Mouse (Mus musculus) MEL (cell line): ENCODE results near the gene Eef2k. TPM values are rescaled to one million over a fixed set of nuclear protein-coding genes. Genes with fewer than 3 reads are reported as not detected.
A peak's percentile ranks its signal among the peaks of the same experiment; 100 is the strongest.

ENCODE experiments used
- DNase-seq: peaks from one replicate; pipeline ENCODE4 v3.0.0; 2011; ENCODE audit warnings: low read depth, low spot score
- H3K27ac ChIP-seq: 2 replicates; pipeline ENCODE4 v1.5.1; 2012; ENCODE audit warnings: low read depth, mild to moderate bottlenecking, control low read depth, low read length, moderate library complexity; ENCODE audit not compliant: control insufficient read depth
- H3K27me3 ChIP-seq, 2 experiments: fragments of 150-350 bp in 1 of 2; sonication (generic) in 1 of 2; 2 replicates each; pipeline ENCODE4 v1.6.1; 2012; ENCODE audit warnings: low read length in 2 of 2, mild to moderate bottlenecking in 2 of 2, improper control_type of control experiment in 1 of 2, moderate library complexity in 1 of 2; ENCODE audit not compliant: insufficient read depth in 2 of 2, control insufficient read depth in 1 of 2
- H3K36me3 ChIP-seq, 2 experiments: 2 replicates each; pipeline ENCODE4 v1.6.1; 2012 to 2014; ENCODE audit warnings: low read length in 2 of 2, improper control_type of control experiment in 1 of 2, inconsistent platforms in 1 of 2, mild to moderate bottlenecking in 1 of 2; ENCODE audit not compliant: insufficient read depth in 2 of 2, control insufficient read depth in 1 of 2
- H3K4me1 ChIP-seq, 2 experiments: fragments of 150-350 bp in 1 of 2; sonication (generic) in 1 of 2; 2 replicates each; pipeline ENCODE4 v1.6.1; 2012; ENCODE audit warnings: low read length in 2 of 2, improper control_type of control experiment in 1 of 2, mild to moderate bottlenecking in 1 of 2; ENCODE audit not compliant: insufficient read depth in 2 of 2, control insufficient read depth in 1 of 2
- H3K4me3 ChIP-seq, 2 experiments: fragments of 150-350 bp in 1 of 2; sonication (generic) in 1 of 2; 2 replicates each; pipeline ENCODE4 v1.5.1; 2012; ENCODE audit warnings: low read depth in 2 of 2, low read length in 2 of 2, mild to moderate bottlenecking in 2 of 2, moderate library complexity in 2 of 2, control low read depth in 1 of 2, improper control_type of control experiment in 1 of 2; ENCODE audit not compliant: control insufficient read depth in 1 of 2, insufficient read depth in 1 of 2
- H3K79me2 ChIP-seq: 2 replicates; pipeline ENCODE4 v1.6.1; 2012; ENCODE audit warnings: mild to moderate bottlenecking, low read length, moderate library complexity; ENCODE audit not compliant: control insufficient read depth, poor library complexity, insufficient read depth
- H3K9ac ChIP-seq: 2 replicates; pipeline ENCODE4 v1.6.1; 2012; ENCODE audit warnings: low read depth, mild to moderate bottlenecking, control low read depth, low read length, moderate library complexity; ENCODE audit not compliant: control insufficient read depth, poor library complexity, severe bottlenecking
- H3K9me3 ChIP-seq: fragments of 150-350 bp; sonication (generic); replicated peaks from 2 replicates; pipeline ENCODE4 v1.6.1; 2012; ENCODE audit warnings: mild to moderate bottlenecking, low read length, improper control_type of control experiment, moderate library complexity; ENCODE audit not compliant: insufficient read depth
- BHLHE40 ChIP-seq: IDR thresholded peaks from 2 replicates; pipeline ENCODE4 v1.6.1; 2012; ENCODE audit warnings: low read depth, mild to moderate bottlenecking, inconsistent platforms, low read length, improper control_type of control experiment, borderline replicate concordance
- CHD1 ChIP-seq: IDR thresholded peaks from 2 replicates; pipeline ENCODE4 v1.6.1; 2012; ENCODE audit warnings: low read depth, mild to moderate bottlenecking, inconsistent platforms, low read length, improper control_type of control experiment
- CHD2 ChIP-seq: IDR thresholded peaks from 2 replicates; pipeline ENCODE4 v1.6.1; 2011; ENCODE audit warnings: low read length, improper control_type of control experiment
- E2F4 ChIP-seq: IDR thresholded peaks from 2 replicates; pipeline ENCODE4 v1.6.1; 2011; ENCODE audit warnings: low read depth, low read length, improper control_type of control experiment, borderline replicate concordance
- ELF1 ChIP-seq: IDR thresholded peaks from 2 replicates; pipeline ENCODE4 v1.6.1; 2014; ENCODE audit warnings: low read depth, mild to moderate bottlenecking, inconsistent platforms, low read length, improper control_type of control experiment, moderate library complexity
- EP300 ChIP-seq, 2 experiments: IDR thresholded peaks; 2 replicates each; pipeline ENCODE4 v1.6.1; 2011; ENCODE audit warnings: improper control_type of control experiment in 2 of 2, low read length in 2 of 2, low read depth in 1 of 2, mild to moderate bottlenecking in 1 of 2
- ETS1 ChIP-seq: IDR thresholded peaks from 2 replicates; pipeline ENCODE4 v1.6.1; 2012; ENCODE audit warnings: low read depth, mild to moderate bottlenecking, inconsistent platforms, low read length, improper control_type of control experiment, moderate library complexity
- GATA1 ChIP-seq: IDR thresholded peaks from 2 replicates; pipeline ENCODE4 v1.6.1; 2011; ENCODE audit warnings: low read depth, low read length, improper control_type of control experiment
- JUND ChIP-seq: IDR thresholded peaks from 2 replicates; pipeline ENCODE4 v1.6.1; 2011; ENCODE audit warnings: low read depth, mild to moderate bottlenecking, improper control_type of control experiment, low read length
- KAT2A ChIP-seq: conservative IDR thresholded peaks from 2 replicates; pipeline ENCODE4 v1.6.1; 2012; ENCODE audit warnings: low read depth, low read length, improper control_type of control experiment, inconsistent platforms
- MAFK ChIP-seq: IDR thresholded peaks from 2 replicates; pipeline ENCODE4 v1.6.1; 2011; ENCODE audit warnings: low read depth, mild to moderate bottlenecking, low read length, improper control_type of control experiment, borderline replicate concordance
- MAX ChIP-seq: IDR thresholded peaks from 2 replicates; pipeline ENCODE4 v1.6.1; 2011; ENCODE audit warnings: low read length, improper control_type of control experiment
- MAZ ChIP-seq: IDR thresholded peaks from 2 replicates; pipeline ENCODE4 v1.6.1; 2012; ENCODE audit warnings: low read depth, mild to moderate bottlenecking, inconsistent platforms, low read length, improper control_type of control experiment
- MEF2A ChIP-seq: IDR thresholded peaks from 2 replicates; pipeline ENCODE4 v1.6.1; 2014; ENCODE audit warnings: low read depth, mild to moderate bottlenecking, inconsistent platforms, low read length, improper control_type of control experiment; ENCODE audit not compliant: poor library complexity, insufficient replicate concordance, severe bottlenecking; ENCODE audit errors: extremely low read depth
- MXI1 ChIP-seq: IDR thresholded peaks from 2 replicates; pipeline ENCODE4 v1.6.1; 2011; ENCODE audit warnings: mild to moderate bottlenecking, low read depth, low read length, improper control_type of control experiment
- MYB ChIP-seq: IDR thresholded peaks from 2 replicates; pipeline ENCODE4 v1.6.1; 2011; ENCODE audit warnings: mild to moderate bottlenecking, low read depth, low read length, improper control_type of control experiment
- MYC ChIP-seq: IDR thresholded peaks from 2 replicates; pipeline ENCODE4 v1.6.1; 2011; ENCODE audit warnings: low read depth, mild to moderate bottlenecking, low read length, improper control_type of control experiment, moderate library complexity
- NELFE ChIP-seq: IDR thresholded peaks from 2 replicates; pipeline ENCODE4 v1.6.1; 2011; ENCODE audit warnings: low read depth, low read length, improper control_type of control experiment
- NRF1 ChIP-seq: IDR thresholded peaks from 2 replicates; pipeline ENCODE4 v1.6.1; 2014; ENCODE audit warnings: low read depth, mild to moderate bottlenecking, inconsistent platforms, low read length, improper control_type of control experiment, moderate library complexity; ENCODE audit not compliant: poor library complexity, insufficient read depth, severe bottlenecking
- POLR2A ChIP-seq, 2 experiments: IDR thresholded peaks; 2 replicates each; pipeline ENCODE4 v1.6.1; 2011 to 2012; ENCODE audit warnings: low read length in 2 of 2, mild to moderate bottlenecking in 2 of 2, control low read depth in 1 of 2, improper control_type of control experiment in 1 of 2, low read depth in 1 of 2, moderate library complexity in 1 of 2; ENCODE audit not compliant: control insufficient read depth in 1 of 2, insufficient read depth in 1 of 2, poor library complexity in 1 of 2
- POLR2AphosphoS2 ChIP-seq: IDR thresholded peaks from 2 replicates; pipeline ENCODE4 v1.6.1; 2011; ENCODE audit warnings: low read length, improper control_type of control experiment
- POLR2AphosphoS5 ChIP-seq: IDR thresholded peaks from 2 replicates; pipeline ENCODE4 v1.6.1; 2012; ENCODE audit warnings: low read depth, borderline replicate concordance, mild to moderate bottlenecking, inconsistent platforms, low read length, moderate library complexity, mixed read lengths
- RAD21 ChIP-seq: IDR thresholded peaks from 2 replicates; pipeline ENCODE4 v1.6.1; 2011; ENCODE audit warnings: mild to moderate bottlenecking, low read depth, low read length, improper control_type of control experiment
- RCOR1 ChIP-seq: IDR thresholded peaks from 2 replicates; pipeline ENCODE4 v1.6.1; 2012; ENCODE audit warnings: low read depth, mild to moderate bottlenecking, inconsistent platforms, low read length, improper control_type of control experiment
- SIN3A ChIP-seq: IDR thresholded peaks from 2 replicates; pipeline ENCODE4 v1.6.1; 2012; ENCODE audit warnings: low read length, improper control_type of control experiment, inconsistent platforms
- SMC3 ChIP-seq: IDR thresholded peaks from 2 replicates; pipeline ENCODE4 v1.6.1; 2011; ENCODE audit warnings: low read depth, low read length, improper control_type of control experiment
- TAL1 ChIP-seq: IDR thresholded peaks from 2 replicates; pipeline ENCODE4 v1.6.1; 2012; ENCODE audit warnings: mild to moderate bottlenecking, inconsistent platforms, low read length, moderate library complexity, mixed read lengths
- TBP ChIP-seq: IDR thresholded peaks from 2 replicates; pipeline ENCODE4 v1.8.0; 2011; ENCODE audit warnings: low read depth, low read length, improper control_type of control experiment
- TCF12 ChIP-seq: IDR thresholded peaks from 2 replicates; pipeline ENCODE4 v1.6.1; 2014; ENCODE audit warnings: low read depth, mild to moderate bottlenecking, inconsistent platforms, low read length, improper control_type of control experiment, moderate library complexity
- USF1 ChIP-seq: IDR thresholded peaks from 2 replicates; pipeline ENCODE4 v1.6.1; 2014; ENCODE audit warnings: low read depth, mild to moderate bottlenecking, inconsistent platforms, low read length, improper control_type of control experiment, moderate library complexity
- ZKSCAN1 ChIP-seq: IDR thresholded peaks from 2 replicates; pipeline ENCODE4 v1.6.1; 2012; ENCODE audit warnings: low read depth, mild to moderate bottlenecking, inconsistent platforms, low read length, improper control_type of control experiment, moderate library complexity
- ZNF384 ChIP-seq: IDR thresholded peaks from 2 replicates; pipeline ENCODE4 v1.6.1; 2012; ENCODE audit warnings: low read depth, mild to moderate bottlenecking, inconsistent platforms, low read length, improper control_type of control experiment
- polyA plus RNA-seq, 2 experiments: library from polyadenylated mRNA; stranded (reverse) in 1 of 2; unstranded in 1 of 2; fragments of >175 nt in 1 of 2; fragments of >200 nt in 1 of 2; gene quantifications; 2 replicates each; pipeline versions ENCODE4 v1.2.1 to v1.2.4; 2012; ENCODE audit warnings: low replicate concordance in 2 of 2, low read depth in 1 of 2; ENCODE audit not compliant: insufficient read length in 2 of 2, insufficient read depth in 1 of 2, missing spikeins in 1 of 2
- total RNA-seq: library from RNA; depleted of rRNA; stranded (reverse); fragments of 300-350 nt; gene quantifications from 2 replicates; pipeline ENCODE4 v1.2.3, GENCODE M21; 2012

Gene Eef2k
- total and polyA plus RNA-seq, 3 experiments = 56.2 to 69.2 TPM; not detected in 1

DNA sequence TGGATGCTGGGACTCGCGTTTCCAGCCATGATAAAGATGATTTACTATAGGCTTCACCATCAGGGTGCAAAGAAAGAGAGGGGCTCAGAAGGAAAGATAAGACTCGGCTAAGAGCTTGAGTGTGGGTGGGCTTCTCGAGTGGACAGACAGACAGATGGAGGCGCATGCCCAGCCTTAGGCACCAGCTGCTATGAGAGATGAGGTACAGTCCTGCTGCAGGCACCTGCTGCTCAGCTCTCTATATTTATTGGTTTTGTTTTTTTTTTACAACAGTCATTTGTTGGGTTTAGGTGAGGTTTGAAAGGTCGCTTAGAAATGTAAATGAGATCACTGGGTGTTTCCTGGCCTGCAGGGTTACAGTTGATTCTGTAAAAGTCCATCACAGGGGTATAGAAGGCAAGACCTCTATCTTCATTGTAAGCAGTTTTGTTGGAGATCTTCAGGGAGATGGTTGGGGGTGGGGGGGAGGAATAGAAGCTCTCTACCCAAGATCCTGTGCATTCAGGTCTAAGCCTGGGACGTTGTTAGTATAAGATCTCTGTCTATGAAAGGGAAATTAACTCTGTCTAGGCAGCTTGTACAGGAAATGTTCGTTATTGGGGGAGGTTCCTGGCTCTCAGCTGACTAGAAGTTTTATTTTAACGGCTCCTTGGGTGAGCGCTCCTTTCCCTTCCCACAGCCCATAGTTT lies 18.3 kb downstream of the Eef2k start (continued):
- 0 out of 2 replicates have a peak, but pooled peaks have one; percentile 13 for TF ChIP-seq NRF1
- TF ChIP-seq MXI1 = no peak
- TF ChIP-seq MEF2A = no peak

DNA sequence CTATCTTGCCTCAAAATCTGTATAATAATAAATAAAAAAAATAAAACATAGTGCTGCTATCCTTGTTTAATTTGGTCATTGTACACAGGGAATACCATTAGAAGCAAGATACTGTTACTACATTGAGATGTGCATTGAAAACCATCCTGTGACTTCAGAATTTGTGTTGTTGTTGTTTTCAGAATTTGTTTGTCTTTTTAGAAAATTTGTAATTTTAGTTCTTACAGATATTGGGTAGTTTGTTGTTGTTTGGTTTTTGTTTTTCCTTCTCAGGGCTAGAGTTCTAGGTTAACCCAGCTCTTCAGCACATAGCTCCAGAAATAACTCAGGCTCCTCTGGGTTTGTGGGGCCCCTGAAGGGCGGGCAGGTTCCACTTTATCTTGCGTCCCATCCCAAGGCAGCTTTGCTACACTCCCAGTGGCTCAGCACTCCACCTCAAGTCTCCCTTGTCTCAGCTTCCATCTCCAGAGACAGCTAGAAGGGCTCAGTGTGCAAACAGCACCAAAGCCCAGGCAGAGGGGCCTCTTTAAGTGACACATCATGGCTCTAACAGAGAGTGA lies 18.9 kb downstream of the Eef2k start:
- Histone ChIP-seq H3K36me3 (peaks cover 2 to 59% of the 10 kb centered on the region in 2 experiments; a peak in 3 of 4 replicates), H3K27ac (peak overlapping the region; percentile 95), H3K4me3 (peak overlapping the region; percentile 20 to 44), H3K27me3 (no peaks in the 10 kb centered on the region), H3K9ac (peak overlapping the region; percentile 67), H3K4me1 (peaks cover 40 to 50% of the 10 kb centered on the region in 2 experiments), H3K9me3 (no peaks in the 10 kb centered on the region), H3K79me2 (peaks cover 22% of the 10 kb centered on the region)
- peak; percentile 80 for DNase-seq
- TF ChIP-seq MXI1 = 0 out of 2 replicates have a peak, but pooled peaks have one; percentile 16
- peak; percentile 9; the same call in 1 of the 2 replicates for TF ChIP-seq MYB
- TF ChIP-seq POLR2A (IDR thresholded peaks at IDR 0.05; ENCODE audit: control insufficient read depth in 1 of 2, insufficient read depth in 1 of 2, low read depth in 1 of 2, low read length in 2 of 2, poor library complexity in 1 of 2) = peak in 1 of 2 experiments; percentile 57; a peak in 2 of 4 replicates
- no peak for TF ChIP-seq KAT2A
- no peak for TF ChIP-seq MAZ
- TF ChIP-seq TAL1 = 0 out of 2 replicates have a peak, but pooled peaks have one; percentile 24
- no peak for TF ChIP-seq JUND
- TF ChIP-seq MYC = 0 out of 2 replicates have a peak, but pooled peaks have one; percentile 25
- 0 out of 2 replicates have a peak, but pooled peaks have one; percentile 6 for TF ChIP-seq BHLHE40
- peak; percentile 16; the same call in 1 of the 2 replicates for TF ChIP-seq CHD2
- TF ChIP-seq USF1 = no peak
- no peak; the same call in 1 of the 2 replicates for TF ChIP-seq ZNF384
- peak; percentile 58; the same call in 1 of the 2 replicates for TF ChIP-seq GATA1
- TF ChIP-seq ETS1 = peak; percentile 51; the same call in 1 of the 2 replicates
- 0 out of 2 replicates have a peak, but pooled peaks have one; percentile 93 for TF ChIP-seq CHD1
- TF ChIP-seq MAFK = no peak
- no peak for TF ChIP-seq SMC3
- peak; percentile 59 for TF ChIP-seq TCF12
- no peak for TF ChIP-seq ZKSCAN1
- TF ChIP-seq RCOR1 = 0 out of 2 replicates have a peak, but pooled peaks have one; percentile 5
- peak; percentile 31; the same call in 1 of the 2 replicates for TF ChIP-seq NELFE
- TF ChIP-seq ELF1 = 0 out of 2 replicates have a peak, but pooled peaks have one; percentile 7
- no peak for TF ChIP-seq MAX
- TF ChIP-seq POLR2AphosphoS2 = no peak
- TF ChIP-seq RAD21 = no peak
- TF ChIP-seq E2F4 = no peak
- TF ChIP-seq EP300 (IDR thresholded peaks at IDR 0.05; ENCODE audit: low read depth in 1 of 2, low read length in 2 of 2) = peak; percentile 53 to 71
- no peak for TF ChIP-seq POLR2AphosphoS5
- peak; percentile 83 for TF ChIP-seq SIN3A
- peak; percentile 70; the same call in 1 of the 2 replicates for TF ChIP-seq MEF2A
- TF ChIP-seq TBP = peak; percentile 74
